Mouse (Mus musculus) heart, postnatal 0 days (tissue): ENCODE data around the gene Prm2. TPM values are rescaled to one million over a fixed set of nuclear protein-coding genes. Genes with fewer than 3 reads are reported as not detected.

Experiments used
- ATAC-seq: fragments of 200-750 bp; cut with Nextera tagmentation; 2 replicates; pipeline ENCODE4 v1.8.0; 2017; ENCODE audit warnings: low read depth, moderate number of reproducible peaks, moderate library complexity; ENCODE audit not compliant: insufficient read depth
- DNase-seq: peaks from one replicate; pipeline ENCODE4 v3.0.0-alpha.2; 2016; ENCODE audit warnings: low spot score
- H3K27ac ChIP-seq: fragments of 300-500 bp; sonication (generic); 2 replicates; pipeline ENCODE4 v1.5.1; 2014; ENCODE audit warnings: low read depth, mild to moderate bottlenecking
- H3K27me3 ChIP-seq: fragments of 300-500 bp; sonication (generic); 2 replicates; pipeline ENCODE4 v1.6.1; 2014; ENCODE audit warnings: low read length, mixed read lengths; ENCODE audit not compliant: control insufficient read depth, insufficient read depth
- H3K36me3 ChIP-seq: fragments of 300-500 bp; sonication (generic); replicated peaks from 2 replicates; pipeline ENCODE4 v1.6.1; 2014; ENCODE audit warnings: low read length, mixed read lengths; ENCODE audit not compliant: control insufficient read depth, insufficient read depth
- H3K4me1 ChIP-seq: fragments of 300-500 bp; sonication (generic); 2 replicates; pipeline ENCODE4 v1.6.1; 2014; ENCODE audit warnings: antibody characterized with exemption; ENCODE audit not compliant: control insufficient read depth, insufficient read depth
- H3K4me2 ChIP-seq: fragments of 300-500 bp; sonication (generic); 2 replicates; pipeline ENCODE4 v1.6.1; 2014; ENCODE audit warnings: low read depth, mild to moderate bottlenecking, low read length, moderate library complexity
- H3K4me3 ChIP-seq: fragments of 300-500 bp; sonication (generic); 2 replicates; pipeline ENCODE4 v1.5.1; 2014; ENCODE audit warnings: low read depth, low read length
- H3K9ac ChIP-seq: fragments of 300-500 bp; sonication (generic); replicated peaks from 2 replicates; pipeline ENCODE4 v1.6.1; 2014; ENCODE audit warnings: low read depth, low read length, mixed read lengths
- H3K9me3 ChIP-seq: fragments of 300-500 bp; sonication (generic); replicated peaks from 2 replicates; pipeline ENCODE4 v1.6.1; 2016; ENCODE audit warnings: low read length; ENCODE audit not compliant: control insufficient read depth
- CTCF ChIP-seq: IDR thresholded peaks from 2 replicates; pipeline ENCODE4 v1.5.1; 2016; ENCODE audit warnings: antibody characterized with exemption, control low read depth, low read depth
- EP300 ChIP-seq: IDR thresholded peaks from 2 replicates; pipeline ENCODE4 v1.6.1; 2016; ENCODE audit warnings: antibody characterized with exemption, low read depth
- WGBS: fragments of 180-500 bp; shearing (Covaris S2); extraction: QIAGEN DNeasy Blood & Tissue Kit; methylation state at CpG from one replicate; pipeline ENCODE4 v1.1.7; 2014; 5-methylcytosine and 5-hydroxymethylcytosine counted together
- polyA plus RNA-seq: library from polyadenylated mRNA; unstranded; fragments of >200 nt; fragmentation: Nextera tagmentation; extraction: Ambion mirVana; gene quantifications from 2 replicates; pipeline ENCODE4 v1.2.1, GENCODE M21; 2015
- total RNA-seq: library from RNA; depleted of rRNA; stranded (reverse); fragments of >200 nt; gene quantifications from 2 replicates; pipeline ENCODE4 v1.2.3, GENCODE M21; 2014; ENCODE audit warnings: low replicate concordance

The Prm2 gene
- total and polyA plus RNA-seq, 2 experiments from 2014 or later, result not detected

- Histone ChIP-seq H3K36me3 (no peaks in the 10 kb centered on the region), H3K27ac (peak overlapping the region; percentile 94; the same call in 1 of the 2 replicates), H3K4me2 (peak overlapping the region; percentile 93), H3K4me1 (peaks cover 28% of the 10 kb centered on the region), H3K9ac (peak overlapping the region; percentile 27), H3K4me3 (peak overlapping the region; percentile 79), H3K27me3 (no peaks in the 10 kb centered on the region), H3K9me3 (no peaks in the 10 kb centered on the region)
- DNase-seq, result peak; percentile 37
- TF ChIP-seq EP300 (no peak), CTCF (no peak)
- ATAC-seq, result no peak
- 2% methylated on average over 81 of the region's 81 CpGs for WGBS
These were observed 11.8 kb downstream of the Prm2 start for GRCm38 (mm10) chr16:10783883-10784792.

GRCm38 (mm10) chr16:10783451-10783850 lies 12.5 kb downstream of the Prm2 start:
- no peaks in the 10 kb centered on the region for H3K27me3 ChIP-seq
- no peaks in the 10 kb centered on the region for H3K36me3 ChIP-seq
- no peak for TF ChIP-seq CTCF
- TF ChIP-seq EP300, result no peak
- no peak overlapping the region for H3K9ac ChIP-seq
- no peak overlapping the region for H3K27ac ChIP-seq
- peak overlapping the region; percentile 79; the same call in 1 of the 2 replicates for H3K4me3 ChIP-seq
- H3K9me3 ChIP-seq, result no peaks in the 10 kb centered on the region
- H3K4me2 ChIP-seq, result peak overlapping the region; percentile 93; the same call in 1 of the 2 replicates
- DNase-seq, result no peak
- no peak for ATAC-seq
- 71% methylated on average over 8 of the region's 8 CpGs for WGBS
- peaks cover 28% of the 10 kb centered on the region for H3K4me1 ChIP-seq

DNA sequence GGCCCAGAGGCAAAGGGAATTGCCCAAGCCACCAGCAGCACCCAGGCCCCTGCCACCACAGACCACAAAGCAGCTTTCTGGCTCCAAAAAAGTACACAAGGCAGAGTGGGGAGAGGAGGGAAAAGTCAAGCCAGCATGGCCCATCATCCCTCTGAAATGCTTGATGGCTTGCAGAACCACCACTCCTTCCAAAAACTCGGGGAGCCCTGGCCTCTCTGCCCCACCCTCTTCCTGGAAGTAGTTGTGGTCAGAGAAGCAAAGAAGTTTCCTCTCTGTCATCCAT lies 12.8 kb downstream of the Prm2 start:
- DNase-seq (no peak), ATAC-seq (no peak)
- 27% methylated on average over 1 of the region's 1 CpGs for WGBS
- H3K4me1 ChIP-seq, result peaks cover 29% of the 10 kb centered on the region
- H3K9me3 ChIP-seq, result no peaks in the 10 kb centered on the region
- H3K27ac ChIP-seq, result no peak overlapping the region
- H3K27me3 ChIP-seq, result no peaks in the 10 kb centered on the region
- H3K4me3 ChIP-seq, result peak overlapping the region; percentile 79; the same call in 1 of the 2 replicates
- no peak for TF ChIP-seq EP300
- no peak for TF ChIP-seq CTCF
- H3K9ac ChIP-seq, result no peak overlapping the region
- no peaks in the 10 kb centered on the region for H3K36me3 ChIP-seq
- H3K4me2 ChIP-seq, result peak overlapping the region; percentile 93; the same call in 1 of the 2 replicates

DNA sequence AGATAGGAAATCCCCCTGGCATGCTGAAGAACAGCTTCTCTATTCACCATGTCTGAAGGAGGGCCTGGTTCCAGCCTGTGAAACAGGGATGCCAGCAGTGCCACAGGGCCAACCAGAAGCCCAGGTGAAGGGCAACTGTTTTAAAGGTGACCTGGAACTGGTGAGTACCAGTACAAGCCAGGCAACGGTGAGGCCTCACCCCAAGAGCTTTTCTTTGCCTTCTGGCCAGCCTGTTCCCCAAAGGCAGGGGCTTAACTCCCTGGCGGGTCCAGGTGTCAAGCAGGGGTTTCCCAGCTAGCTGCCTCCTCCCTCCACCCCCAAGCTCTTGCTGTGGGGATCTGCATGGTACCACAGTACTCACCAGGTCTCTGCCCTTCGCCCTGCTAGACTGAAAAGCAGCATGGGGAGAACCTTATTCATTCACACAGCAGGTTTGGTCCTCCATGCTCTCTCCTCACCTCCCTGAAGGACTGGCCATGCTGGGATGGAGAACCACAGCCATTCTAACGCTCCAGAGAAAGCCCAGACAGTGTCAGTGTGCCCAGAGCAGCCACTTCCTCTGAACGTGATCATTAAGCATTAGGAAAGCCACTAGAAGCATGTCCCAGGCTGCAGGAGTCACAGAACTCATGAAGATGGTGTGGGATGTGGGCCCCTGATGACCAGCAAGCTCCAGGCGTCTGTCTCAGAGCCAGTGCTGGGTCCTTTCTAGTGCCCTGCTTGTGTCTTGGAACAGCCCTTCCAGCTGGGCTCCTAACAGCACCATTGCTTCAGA lies 13.4 kb downstream of the Prm2 start:
- Histone ChIP-seq H3K4me1 (peaks cover 34% of the 10 kb centered on the region), H3K4me3 (peak overlapping the region; percentile 79; the same call in 1 of the 2 replicates), H3K9me3 (no peaks in the 10 kb centered on the region), H3K27ac (0 out of 2 replicates have a peak overlapping the region, but pooled peaks have one; percentile 16), H3K36me3 (no peaks in the 10 kb centered on the region), H3K9ac (no peak overlapping the region; the same call in 1 of the 2 replicates), H3K4me2 (peak overlapping the region; percentile 93; the same call in 1 of the 2 replicates), H3K27me3 (no peaks in the 10 kb centered on the region)
- WGBS, result 57% methylated on average over 6 of the region's 6 CpGs
- no peak for ATAC-seq
- TF ChIP-seq CTCF (no peak), EP300 (no peak)
- DNase-seq, result no peak

DNA sequence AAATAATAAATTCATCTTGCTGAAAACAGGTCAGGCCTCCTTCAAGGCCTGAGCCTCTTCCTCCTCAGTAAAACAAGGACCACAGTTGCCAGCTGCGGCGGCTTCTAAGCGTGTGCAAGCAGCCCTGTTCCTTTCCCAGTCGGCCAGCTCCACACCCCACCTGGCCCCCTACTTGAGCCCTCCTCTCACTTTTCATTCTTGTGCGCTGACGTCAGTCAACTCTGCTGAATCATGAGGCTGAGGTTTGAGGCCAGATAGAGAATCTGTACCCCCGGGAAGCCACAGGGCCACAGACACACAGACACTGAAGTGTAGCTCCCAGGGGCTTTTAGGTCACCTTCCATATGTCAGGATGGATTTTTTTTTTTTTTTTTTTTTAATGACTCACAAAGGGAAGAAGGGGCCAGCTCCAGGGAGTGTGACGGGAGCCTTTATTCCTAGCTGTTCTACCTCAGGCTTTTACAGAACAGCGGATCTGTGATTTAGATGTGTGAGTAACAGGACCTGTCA lies 14.0 kb downstream of the Prm2 start:
- 0 out of 2 replicates have a peak overlapping the region, but pooled peaks have one; percentile 16 for H3K27ac ChIP-seq
- WGBS, result 38% methylated on average over 9 of the region's 9 CpGs
- no peaks in the 10 kb centered on the region for H3K27me3 ChIP-seq
- peak overlapping the region; percentile 93; the same call in 1 of the 2 replicates for H3K4me2 ChIP-seq
- H3K4me3 ChIP-seq, result no peak overlapping the region; the same call in 1 of the 2 replicates
- H3K9ac ChIP-seq, result no peak overlapping the region
- no peaks in the 10 kb centered on the region for H3K9me3 ChIP-seq
- TF ChIP-seq CTCF (no peak), EP300 (no peak)
- no peak for DNase-seq
- ATAC-seq, result no peak
- peaks cover 33% of the 10 kb centered on the region for H3K4me1 ChIP-seq
- no peaks in the 10 kb centered on the region for H3K36me3 ChIP-seq
